Mouse (Mus musculus) brain, embryonic 14.5 days (tissue): ENCODE measurements at regions not wholly inside any gene's neighbourhood (a gene's known extent, or its start where the extent isn't known, plus 50 kb on each side); places are given as distances from the start of the nearest gene placed in this dataset.

Source experiments
- CTCF ChIP-seq: fragments of 200-500 bp; IDR thresholded peaks from 2 replicates; pipeline ENCODE4 v1.5.1; 2012; ENCODE audit warnings: inconsistent platforms, mild to moderate bottlenecking, moderate library complexity, borderline replicate concordance; ENCODE audit not compliant: insufficient read depth, insufficient read length; ENCODE audit errors: extremely low read depth
- POLR2A ChIP-seq: fragments of 200-500 bp; IDR thresholded peaks from 2 replicates; pipeline ENCODE4 v1.6.1; 2012; ENCODE audit warnings: mild to moderate bottlenecking, inconsistent platforms, borderline replicate concordance; ENCODE audit not compliant: poor library complexity, insufficient read depth, insufficient read length, severe bottlenecking; ENCODE audit errors: extremely low read depth

DNA sequence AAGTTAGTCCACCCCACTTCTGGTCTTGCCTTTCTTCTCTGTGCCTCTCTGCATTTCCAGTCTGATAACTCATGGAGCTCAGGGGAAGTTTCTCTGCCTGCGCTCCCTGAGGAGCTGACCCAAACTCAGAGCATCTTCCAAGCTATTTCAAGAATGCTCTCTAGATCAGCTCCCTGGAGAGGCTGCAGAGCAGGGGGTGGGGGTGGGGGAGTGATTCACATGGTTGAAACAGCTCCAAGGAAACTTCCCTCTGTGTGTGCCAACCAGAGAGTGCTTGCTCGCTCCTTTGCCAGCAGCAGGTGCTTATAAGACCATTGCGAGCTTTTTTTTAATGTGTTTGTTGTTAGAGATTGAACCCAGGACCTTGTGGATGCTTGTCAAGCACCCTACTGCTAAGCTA, 257.3 kb upstream of the Gm9008 start:
- no peak for TF ChIP-seq CTCF
- TF ChIP-seq POLR2A = no peak
